Mouse (Mus musculus) heart, postnatal 14 days (tissue): Measurements from ENCODE around the gene Card9. TPM values are rescaled to one million over a fixed set of nuclear protein-coding genes. Genes with fewer than 3 reads are reported as not detected.

ENCODE experiments used
- DNase-seq, 2 experiments: peaks; one replicate each; pipeline ENCODE4 v3.0.0; 2021 to 2022
- intact Hi-C: fragments of 180-260 bp; cut with DNase I; formaldehyde crosslinking; loops from one replicate; pipeline ENCODE4 v1.15.1; 2025
- total RNA-seq, 2 experiments: library from RNA; stranded (reverse); gene quantifications; 2 replicates each; pipeline ENCODE4 v1.2.3; 2021

Card9 gene
- total RNA-seq, 2 experiments from 2014 or later = 1.3 to 1.5 TPM

DNA sequence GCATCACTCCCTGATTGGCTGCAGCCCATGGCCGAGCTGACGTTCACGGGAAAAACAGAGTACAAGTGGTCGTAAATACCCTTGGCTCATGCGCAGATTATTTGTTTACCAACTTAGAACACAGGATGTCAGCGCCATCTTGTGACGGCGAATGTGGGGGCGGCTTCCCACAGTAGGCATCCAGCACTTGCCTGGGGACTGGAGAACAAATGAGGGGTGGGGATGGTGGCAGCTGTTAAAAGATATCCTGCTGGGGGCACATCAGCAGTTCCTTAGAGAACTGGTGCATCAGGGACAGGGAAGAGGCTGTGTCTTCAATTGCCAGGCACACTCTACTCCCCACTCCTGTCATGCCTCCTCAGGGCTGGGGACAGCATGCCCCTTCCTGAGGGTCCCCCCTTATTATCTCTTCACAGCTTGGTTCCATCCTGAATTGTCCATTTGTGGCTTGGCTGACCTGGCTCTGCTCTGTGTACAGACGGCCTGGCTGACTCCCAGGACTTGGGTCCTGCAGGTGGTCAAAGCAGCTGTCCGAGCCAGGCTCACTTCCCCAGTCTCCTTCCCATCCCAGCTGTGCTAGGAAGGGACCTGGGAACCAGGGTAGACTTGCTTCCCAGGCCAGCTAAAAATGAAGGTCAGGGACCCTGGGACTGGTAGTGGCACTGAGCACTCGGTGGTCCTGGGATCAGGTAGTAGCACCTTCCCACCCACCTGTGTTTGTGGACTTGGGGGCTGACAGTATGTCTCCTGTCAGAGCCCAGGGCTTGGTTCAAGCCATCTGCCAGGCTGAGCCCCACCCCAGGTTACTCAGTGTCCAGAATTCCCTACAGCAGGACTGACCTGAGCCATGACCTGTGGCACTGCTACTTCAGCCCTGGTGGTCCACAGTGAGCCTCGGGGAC, 22.2 kb downstream of the Card9 start:
- DNase-seq = no peak

DNA sequence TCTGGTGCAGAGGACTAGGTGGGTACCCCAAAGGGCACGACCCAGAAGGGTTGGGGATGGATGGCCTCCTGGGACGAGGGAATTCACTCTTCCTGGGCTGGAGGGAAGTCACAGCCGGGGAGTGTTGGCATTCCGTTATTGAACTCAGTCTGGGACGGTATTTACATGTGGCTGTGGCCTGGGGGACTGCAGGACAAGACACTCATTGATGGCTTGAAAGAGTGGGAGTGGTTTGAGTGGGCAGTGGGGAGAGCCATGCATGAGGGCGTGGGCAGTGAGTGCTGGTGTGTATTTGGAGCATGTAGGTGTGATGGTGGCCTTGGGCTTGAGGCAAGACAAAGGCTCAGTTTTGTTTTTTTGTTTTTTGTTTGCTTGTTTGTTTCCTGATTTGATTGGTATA, 30.0 kb downstream of the Card9 start:
- intact Hi-C loops = no loop called here
- DNase-seq = no peak

More for the DNA sequence above, 22.2 kb downstream of the Card9 start:
- intact Hi-C loops = no loop called here

DNA sequence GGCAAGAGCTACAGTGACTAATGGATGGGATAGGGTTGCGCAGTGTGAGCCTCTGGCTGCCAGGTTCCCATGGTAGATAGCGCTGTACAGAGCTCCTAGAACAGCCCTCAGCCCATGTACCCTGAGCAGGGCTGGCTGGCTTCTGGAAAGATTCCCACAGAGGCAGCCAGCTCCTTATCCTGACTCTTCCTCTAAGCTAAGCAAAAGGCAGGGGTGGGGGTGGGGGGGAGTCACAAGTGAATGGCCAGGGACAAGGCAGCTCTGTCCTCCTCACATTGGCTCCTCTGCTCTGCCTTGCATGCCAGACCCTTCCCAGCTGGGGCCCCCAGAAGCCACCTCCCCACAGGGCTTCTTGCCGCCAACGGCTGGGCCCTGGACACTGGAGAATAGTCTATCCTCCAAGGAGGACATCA, 30.7 kb downstream of the Card9 start:
- DNase-seq = no peak
- intact Hi-C loops = no loop called here

DNA sequence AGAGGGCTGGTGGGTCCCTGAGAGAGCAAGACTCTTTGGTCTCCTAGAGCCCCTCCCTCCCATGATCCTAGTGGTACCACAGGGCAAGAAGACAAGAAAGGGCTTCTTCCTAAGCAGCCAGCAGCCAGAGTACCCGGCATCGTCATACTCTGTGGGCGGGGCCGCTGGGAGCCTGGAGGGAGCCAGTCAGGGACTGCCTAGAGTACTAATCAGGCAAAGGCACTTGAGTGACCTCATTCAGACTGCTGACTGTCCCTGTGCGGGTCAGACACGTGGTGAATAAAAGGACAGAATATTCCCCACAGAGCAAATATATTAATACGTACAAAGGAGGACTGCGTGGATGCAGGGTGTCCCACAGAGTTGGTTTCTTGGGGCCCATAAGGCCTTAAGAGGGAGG, 31.3 kb downstream of the Card9 start:
- intact Hi-C loops = no loop called here

DNA sequence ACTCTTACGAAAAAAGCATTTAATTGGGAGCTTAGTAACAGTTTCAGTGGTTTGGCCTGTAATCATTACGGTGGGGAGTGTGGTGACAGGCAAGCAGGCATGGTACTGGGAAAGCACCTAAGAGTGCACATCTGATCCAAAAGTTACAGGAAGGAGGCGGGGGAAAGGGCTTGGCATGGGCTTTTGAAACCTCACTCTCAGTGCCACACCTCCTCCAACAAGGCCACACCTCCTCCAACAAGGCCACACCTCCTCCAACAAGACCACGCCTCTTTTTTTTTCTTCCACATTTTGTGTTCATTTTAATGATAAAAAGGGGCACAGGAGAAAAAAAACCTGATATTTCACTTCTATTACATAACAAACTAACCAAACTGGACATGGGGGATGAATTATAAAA, 32.9 kb downstream of the Card9 start:
- peak in 1 of 2 experiments; percentile 7 for DNase-seq
- intact Hi-C loops = no loop called here

More for the DNA sequence above, 31.3 kb downstream of the Card9 start:
- DNase-seq = peak; percentile 74 to 79

DNA sequence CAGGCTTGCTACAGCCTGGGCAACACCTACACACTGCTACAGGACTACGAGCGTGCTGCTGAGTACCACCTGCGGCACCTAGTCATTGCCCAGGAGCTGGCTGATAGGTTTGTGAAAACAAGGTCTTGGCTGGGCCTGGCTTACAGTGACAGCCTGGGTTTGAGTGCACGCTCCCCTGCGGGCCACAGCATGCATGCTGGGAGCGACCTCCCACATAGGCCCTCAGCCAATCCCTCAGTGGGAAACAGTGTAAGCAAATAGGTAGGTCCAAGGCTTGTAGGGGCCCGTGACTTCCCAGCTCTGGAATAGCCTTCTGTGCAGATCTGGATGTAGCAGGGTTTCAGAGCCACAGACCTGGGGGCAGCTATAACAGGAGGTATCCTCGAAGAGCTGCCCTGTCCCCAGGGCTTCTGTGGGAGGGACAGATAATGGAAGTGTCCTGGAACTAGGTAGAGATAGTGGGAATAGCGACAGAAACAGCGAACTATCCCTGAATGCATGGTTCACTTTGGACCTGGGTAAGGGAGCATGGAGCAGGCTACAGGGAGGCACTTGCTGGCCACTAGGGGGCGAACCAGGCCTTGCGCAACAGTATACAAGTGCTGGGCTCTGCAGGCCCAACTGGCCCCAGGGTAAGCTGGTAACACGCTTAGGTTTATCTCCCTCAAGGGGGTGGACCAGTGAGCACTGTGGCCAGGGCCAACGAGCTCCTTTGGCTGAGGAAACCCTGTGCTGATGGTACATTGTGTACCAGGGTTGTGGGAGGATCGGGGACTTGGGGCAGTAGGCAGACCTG, 35.1 kb downstream of the Card9 start:
- DNase-seq = peak; percentile 77 to 81
- intact Hi-C loops = loop anchor here (1.0 kb wide), 1 partner anchor 27 kb away; the partner anchor contains the start of gene Dnlz

DNA sequence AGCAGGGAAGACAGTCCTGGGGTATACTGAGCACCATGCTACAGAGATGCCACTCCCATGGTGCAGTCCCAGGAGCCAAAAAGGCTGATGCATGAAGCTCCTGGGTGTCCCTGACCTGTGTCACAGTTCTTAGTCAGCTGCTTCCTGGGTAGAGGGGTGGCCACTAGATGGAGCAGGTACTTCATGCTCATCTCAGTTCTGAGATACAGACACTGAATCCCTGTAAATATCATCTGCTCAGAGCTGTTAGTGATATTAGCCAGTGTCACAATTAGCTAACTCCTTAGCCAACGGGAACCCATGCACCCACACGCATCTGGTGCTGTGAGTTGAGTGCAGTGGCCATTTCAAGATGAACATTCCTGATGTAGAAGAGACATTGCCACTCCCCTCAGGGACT, 35.8 kb downstream of the Card9 start:
- peak; percentile 41 to 64 for DNase-seq

DNA sequence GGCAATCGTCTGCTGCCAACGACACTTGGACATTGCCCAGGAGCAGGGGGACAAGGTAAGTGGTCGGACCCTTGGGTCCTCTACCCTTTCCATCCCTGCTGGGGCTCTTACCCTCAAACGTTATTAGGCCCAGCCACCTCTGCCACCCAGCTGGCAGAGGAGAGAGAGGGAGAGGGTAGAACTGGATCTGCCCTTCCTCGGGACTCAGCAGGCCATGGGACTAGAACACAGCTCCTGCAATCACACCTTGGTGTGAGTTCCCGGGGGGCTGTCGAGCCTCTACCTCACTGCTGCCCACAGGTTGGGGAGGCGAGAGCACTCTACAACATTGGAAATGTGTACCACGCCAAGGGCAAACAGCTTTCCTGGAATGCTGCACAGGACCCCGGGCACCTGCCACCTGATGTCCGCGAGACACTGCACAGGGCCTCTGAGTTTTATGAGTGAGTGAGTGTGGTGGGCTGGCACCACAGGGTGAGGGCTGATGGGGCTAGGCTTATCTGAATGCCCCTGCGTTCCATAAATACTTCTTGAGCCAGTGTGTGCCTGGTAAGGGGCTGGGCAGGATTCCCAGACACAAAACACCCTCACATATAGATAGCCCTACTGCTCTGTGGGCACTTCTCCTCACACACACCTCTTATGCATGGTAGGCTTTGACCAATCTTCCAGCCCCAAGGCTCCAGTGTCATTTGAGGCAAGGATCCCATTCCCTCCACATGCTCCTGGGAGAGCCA, 37.0 kb downstream of the Card9 start:
- intact Hi-C loops = loop anchor here (5.0 kb wide), 1 partner anchor 239 kb away; no protein-coding TSS in a partner anchor
- DNase-seq = no peak

More for the DNA sequence above, 35.8 kb downstream of the Card9 start:
- intact Hi-C loops = loop anchor here (1.0 to 5.0 kb wide), 2 partner anchors 27 to 237 kb away; partner anchors contain the start of gene Dnlz

DNA sequence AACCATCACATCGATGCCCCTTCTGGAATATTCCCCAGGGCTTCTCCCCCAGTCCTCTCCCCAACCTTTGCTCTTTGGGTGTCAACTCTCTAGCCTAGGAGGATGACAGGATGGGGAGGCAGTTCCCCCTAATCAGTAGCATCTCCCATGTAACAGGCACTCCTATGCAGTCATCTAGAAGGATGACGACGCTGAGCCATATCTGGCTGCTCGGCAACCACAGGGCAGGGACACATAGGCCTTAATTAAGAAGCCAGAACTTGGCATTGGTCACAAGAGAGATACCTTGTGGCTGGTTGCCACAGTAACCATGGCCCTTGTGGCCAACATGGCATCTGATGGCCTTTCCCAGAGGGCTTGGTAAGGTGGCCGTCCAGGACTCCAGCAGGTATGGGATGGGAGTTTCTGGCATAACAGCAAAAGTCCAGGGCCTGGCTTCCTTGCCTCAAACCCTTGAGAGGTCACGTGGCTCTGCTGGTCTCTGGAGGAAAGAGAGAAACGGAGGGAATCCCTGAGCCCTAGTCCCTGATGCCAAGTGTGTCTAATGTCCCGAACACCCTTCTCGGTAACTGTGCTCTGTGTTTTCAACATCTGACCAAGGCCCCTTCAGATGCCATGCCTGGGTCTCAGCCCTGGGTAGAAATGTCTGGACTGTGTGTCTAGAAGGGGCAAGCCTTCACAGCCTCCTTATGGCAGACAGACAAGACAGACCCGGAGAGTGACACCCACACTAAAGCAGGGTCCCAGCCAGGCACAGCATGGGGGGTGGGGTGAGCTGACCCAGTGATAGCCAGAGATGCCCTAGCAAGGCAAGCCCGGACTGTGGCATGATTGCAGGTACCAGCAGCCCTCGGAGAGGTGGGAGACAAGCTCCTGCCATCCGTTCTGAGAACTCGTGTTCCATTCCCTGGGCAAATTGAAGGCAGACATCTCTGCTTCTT, 40.2 kb downstream of the Card9 start:
- DNase-seq = no peak
- intact Hi-C loops = loop anchor here (5.0 kb wide), 1 partner anchor 242 kb away; no protein-coding TSS in a partner anchor

DNA sequence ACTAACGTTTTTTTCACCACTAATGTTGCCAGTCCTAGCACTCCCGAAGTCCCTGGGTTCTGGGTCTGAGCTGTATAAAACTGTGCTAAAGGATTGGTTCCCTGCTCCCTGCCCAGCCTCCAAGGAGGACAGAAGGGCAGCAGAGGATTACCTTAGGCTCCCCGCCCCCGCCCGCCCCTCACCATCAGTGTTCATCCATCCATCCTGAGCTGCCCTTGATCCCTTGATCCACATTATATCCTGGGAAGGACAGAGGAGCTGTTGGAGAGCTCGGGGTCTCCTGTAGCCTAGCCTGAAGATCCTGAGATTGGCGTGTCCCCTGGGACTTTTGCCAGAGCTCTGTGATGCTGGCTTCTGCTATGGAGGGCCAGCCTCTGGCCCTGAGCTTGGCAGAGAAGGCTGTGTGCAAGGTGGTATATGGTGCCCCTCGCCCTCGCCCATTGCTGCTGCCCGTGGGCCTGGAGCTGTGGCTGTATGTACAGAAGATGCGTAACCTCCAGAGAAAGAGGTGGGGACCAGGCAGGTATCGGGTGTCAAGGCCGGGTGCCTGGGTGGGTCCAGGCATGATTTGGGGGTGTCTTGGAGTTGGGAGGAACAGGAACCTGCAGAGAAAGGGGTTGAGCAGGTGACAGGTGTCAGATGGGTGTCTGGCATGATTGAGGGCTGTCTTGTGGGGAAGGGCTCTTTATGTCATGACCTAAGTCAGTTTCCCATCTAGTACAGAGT, 41.0 kb downstream of the Card9 start:
- intact Hi-C loops = loop anchor here (5.0 kb wide), 2 partner anchors 33 to 243 kb away; partner anchors contain the start of gene Dnlz

DNA sequence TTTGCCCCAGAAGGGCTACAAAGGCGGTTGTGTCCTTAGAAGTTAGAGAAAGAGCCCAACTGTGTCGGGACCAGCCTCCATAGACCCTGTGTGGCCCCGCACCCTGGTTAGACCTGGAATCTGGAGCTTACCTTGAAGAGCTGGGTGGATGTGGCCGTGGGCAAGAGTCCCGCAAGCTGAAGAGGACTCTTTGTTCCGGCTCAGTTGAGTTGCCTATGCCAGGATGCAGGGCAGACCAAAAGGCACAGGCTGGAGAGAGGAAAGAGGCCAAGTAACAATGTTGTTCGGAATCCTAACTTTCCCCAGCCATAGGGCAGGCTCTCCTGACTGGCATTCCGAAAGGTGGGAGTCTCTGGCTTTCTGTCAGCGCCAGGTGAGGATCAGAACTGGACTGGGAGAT, 41.6 kb downstream of the Card9 start:
- no peak for DNase-seq
- intact Hi-C loops = loop anchor here (5.0 kb wide), 1 partner anchor 33 kb away; the partner anchor contains the start of gene Dnlz

More for the DNA sequence above, 41.0 kb downstream of the Card9 start:
- no peak for DNase-seq

DNA sequence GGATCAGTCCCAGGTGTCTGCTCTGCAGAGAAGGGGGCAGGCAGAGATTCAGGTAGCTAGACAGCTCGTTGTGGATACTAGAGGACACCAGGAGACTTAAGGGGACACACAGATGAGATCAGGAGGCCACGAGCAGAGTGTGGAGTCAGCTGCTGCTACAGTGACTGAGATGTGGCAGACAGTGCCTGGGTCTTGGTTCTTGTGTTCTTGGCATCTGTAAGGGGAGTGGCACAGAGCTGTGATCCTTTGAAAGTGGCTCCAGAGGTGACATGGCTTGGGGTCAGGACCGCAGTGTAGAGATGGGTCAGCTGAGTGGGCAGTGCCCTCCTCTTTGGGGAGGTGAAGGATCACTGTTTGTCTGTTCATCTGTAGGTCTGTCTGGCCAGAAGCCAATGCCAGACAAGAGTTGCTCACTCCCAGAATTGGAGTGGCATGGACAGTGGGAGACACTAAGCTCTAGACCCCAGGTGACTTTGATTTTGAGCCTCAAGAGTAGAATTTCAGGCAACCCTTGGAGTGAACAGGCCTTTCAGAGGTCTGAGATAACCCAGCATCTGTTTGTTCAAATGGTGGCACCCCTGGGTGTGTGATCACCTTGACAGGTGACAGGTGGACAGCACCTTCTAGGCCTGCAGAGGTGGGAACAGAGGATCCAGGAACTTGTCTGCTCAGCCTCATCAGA, 42.6 kb downstream of the Card9 start:
- intact Hi-C loops = loop anchor here (5.0 kb wide), 1 partner anchor 34 kb away; the partner anchor contains the start of gene Dnlz

DNA sequence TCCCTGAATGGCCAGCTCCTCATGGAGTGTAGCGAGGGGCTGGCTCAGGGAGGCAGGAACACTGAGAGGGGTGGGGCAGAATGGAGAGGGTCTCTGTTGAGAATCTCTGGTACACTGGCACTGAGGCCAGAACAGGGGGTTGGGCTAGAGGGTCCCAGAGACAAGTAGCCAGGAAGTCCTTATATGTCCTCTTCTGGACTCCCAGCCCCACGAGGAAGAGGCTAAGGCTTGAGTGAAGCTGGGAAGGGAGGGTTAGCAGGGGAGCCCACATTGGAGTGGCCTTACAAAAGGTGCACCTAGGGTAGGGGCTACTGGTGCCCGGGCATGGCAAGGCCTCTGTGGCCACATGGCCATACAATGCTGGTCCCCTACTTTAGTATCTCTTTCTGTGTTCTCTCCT, 43.3 kb downstream of the Card9 start:
- intact Hi-C loops = loop anchor here (5.0 kb wide), 1 partner anchor 35 kb away; the partner anchor contains the start of gene Dnlz
- DNase-seq = no peak

More for the DNA sequence above, 42.6 kb downstream of the Card9 start:
- no peak for DNase-seq

DNA sequence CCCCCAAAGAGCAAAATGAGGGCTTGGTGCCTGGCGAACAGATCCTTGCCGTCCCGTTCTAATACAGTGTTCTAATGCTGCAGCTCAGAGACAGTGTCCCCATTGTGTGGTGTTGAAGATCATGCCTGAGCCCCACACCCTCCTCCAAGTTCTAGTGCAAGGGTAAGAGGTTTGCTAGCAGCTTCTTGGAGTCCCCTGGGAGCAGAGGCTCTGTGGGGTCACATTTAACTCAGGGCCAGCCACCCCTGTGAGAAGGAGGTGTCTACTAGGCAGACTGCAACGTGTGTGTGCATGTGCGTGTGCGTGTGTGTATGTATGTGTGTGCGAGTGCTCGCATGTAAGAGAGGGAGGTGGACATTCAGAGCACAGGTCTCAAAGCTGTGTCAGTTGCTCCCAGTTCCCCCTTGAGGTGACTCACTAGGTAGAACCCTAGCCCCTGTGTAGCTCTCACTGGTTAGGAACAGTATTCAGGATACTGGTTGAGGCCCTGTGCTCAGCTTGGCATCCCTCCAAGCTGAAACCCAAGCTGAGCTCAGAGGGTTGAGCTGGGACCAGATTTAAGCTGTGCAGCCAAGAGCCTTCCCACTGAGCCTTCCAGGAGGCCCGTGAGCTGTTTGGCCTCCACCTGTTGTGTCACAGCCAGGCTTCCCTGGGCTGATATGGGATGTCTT, 44.0 kb downstream of the Card9 start:
- DNase-seq = no peak
- intact Hi-C loops = loop anchor here (5.0 kb wide), 1 partner anchor 36 kb away; the partner anchor contains the start of gene Dnlz

DNA sequence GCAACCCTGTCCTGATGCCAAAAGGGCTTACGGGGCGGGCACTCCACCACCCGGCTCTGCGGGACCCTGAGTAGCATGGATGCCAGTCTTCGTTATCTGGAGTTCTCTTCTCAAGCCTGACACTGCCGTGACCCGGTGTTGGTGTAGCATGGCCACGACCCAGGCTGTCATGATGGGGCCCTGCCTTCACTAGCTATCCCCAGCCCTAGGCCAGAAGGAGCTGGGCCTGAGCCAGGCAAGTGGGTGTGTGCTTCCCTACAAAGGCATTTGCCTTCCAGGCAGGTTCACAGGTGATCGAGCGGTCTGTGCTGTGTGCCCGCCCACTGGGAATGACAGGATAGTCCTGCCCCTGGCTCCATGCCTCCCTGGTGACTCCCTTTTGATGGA, 44.8 kb downstream of the Card9 start:
- DNase-seq = peak; percentile 53 to 60
- intact Hi-C loops = loop anchor here (5.0 kb wide), 1 partner anchor 36 kb away; the partner anchor contains the start of gene Dnlz

DNA sequence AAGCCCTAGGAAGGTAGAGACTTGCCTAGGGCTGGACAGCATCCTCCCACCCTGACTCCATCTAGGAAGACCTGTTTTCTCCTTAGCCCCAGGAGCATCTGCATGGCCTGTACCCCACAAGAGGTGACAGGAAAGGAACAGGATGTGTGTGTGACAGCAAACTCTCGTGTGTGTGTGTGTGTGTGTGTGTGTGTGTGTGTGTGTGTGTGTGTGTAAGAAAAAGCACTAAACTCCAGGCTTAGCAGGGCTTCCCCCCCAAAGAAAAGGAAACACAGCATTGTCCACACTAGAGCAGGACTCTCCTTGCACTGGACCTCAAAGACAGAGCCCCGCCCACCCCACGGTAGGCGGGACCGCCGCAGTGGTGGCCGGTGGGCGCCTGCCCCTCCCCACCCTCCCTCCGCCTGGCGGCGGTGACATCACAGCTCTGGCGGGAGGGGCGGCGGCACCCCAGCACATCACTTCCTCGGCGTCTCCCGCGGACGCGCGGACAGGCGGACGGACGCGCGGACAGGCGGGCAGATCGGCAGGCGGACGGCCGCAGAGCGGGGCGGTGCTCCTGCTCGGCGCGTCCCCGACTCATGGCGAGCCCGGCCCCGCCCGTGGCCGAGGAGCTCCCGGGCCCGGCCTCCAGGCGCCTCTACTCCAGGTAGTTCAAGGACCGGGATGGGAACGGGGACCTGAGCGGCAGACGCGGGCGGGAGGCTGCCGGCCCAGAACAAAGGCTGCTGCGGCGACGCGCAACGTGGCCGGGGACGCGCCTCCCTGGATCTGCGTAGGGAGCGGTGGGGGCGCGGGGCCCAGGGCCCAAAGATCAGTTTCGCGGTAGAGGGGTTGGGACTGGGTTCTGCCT, 45.4 kb downstream of the Card9 start, which contains the start of gene Gpsm1:
Gene Gpsm1 (plus strand): TSS at position 444 of the 853 bp plus-strand sequence.
- intact Hi-C loops = loop anchor here (5.0 kb wide), 1 partner anchor 37 kb away; the partner anchor contains the start of gene Dnlz
- peak; percentile 89 to 90 for DNase-seq
